Mouse (Mus musculus) kidney, embryonic 14.5 days (tissue): ENCODE results near the gene Slc6a2. TPM values are rescaled to one million over a fixed set of nuclear protein-coding genes. Genes with fewer than 3 reads are reported as not detected.

Experiments
- ATAC-seq: fragments of 200-750 bp; cut with Nextera tagmentation; 2 replicates; pipeline ENCODE4 v1.8.0; 2017; ENCODE audit warnings: moderate number of reproducible peaks, mild to moderate bottlenecking, moderate TSS enrichment, moderate library complexity; ENCODE audit not compliant: low FRiP score, low TSS enrichment
- H3K27ac ChIP-seq: fragments of 300-500 bp; sonication (generic); 2 replicates; pipeline ENCODE4 v1.5.1; 2014; ENCODE audit warnings: low read depth, mild to moderate bottlenecking, low read length, moderate library complexity, mixed read lengths
- H3K27me3 ChIP-seq: fragments of 300-500 bp; sonication (generic); 2 replicates; pipeline ENCODE4 v1.6.1; 2014; ENCODE audit warnings: mild to moderate bottlenecking, low read length; ENCODE audit not compliant: control insufficient read depth, insufficient read depth
- H3K36me3 ChIP-seq: fragments of 300-500 bp; sonication (generic); 2 replicates; pipeline ENCODE4 v1.6.1; 2014; ENCODE audit warnings: low read length, mixed read lengths; ENCODE audit not compliant: control insufficient read depth, insufficient read depth
- H3K4me1 ChIP-seq: fragments of 300-500 bp; sonication (generic); 2 replicates; pipeline ENCODE4 v1.6.1; 2014; ENCODE audit warnings: low read length, mixed read lengths; ENCODE audit not compliant: control insufficient read depth, insufficient read depth
- H3K4me2 ChIP-seq: fragments of 300-500 bp; sonication (generic); replicated peaks from 2 replicates; pipeline ENCODE4 v1.6.1; 2014; ENCODE audit warnings: low read depth, mild to moderate bottlenecking, low read length
- H3K4me3 ChIP-seq: fragments of 300-500 bp; sonication (generic); 2 replicates; pipeline ENCODE4 v1.5.1; 2014; ENCODE audit warnings: mild to moderate bottlenecking, low read length
- H3K9ac ChIP-seq: fragments of 300-500 bp; sonication (generic); 2 replicates; pipeline ENCODE4 v1.6.1; 2014; ENCODE audit warnings: low read depth, mild to moderate bottlenecking, low read length, moderate library complexity
- H3K9me3 ChIP-seq: fragments of 300-500 bp; sonication (generic); 2 replicates; pipeline ENCODE4 v1.6.1; 2016; ENCODE audit warnings: low read length; ENCODE audit not compliant: control insufficient read depth
- WGBS: fragments of 180-500 bp; shearing (Covaris S2); extraction: QIAGEN DNeasy Blood & Tissue Kit; methylation state at CpG from one replicate; pipeline ENCODE4 v1.1.7; 2014; 5-methylcytosine and 5-hydroxymethylcytosine counted together
- polyA plus RNA-seq: library from polyadenylated mRNA; unstranded; fragments of >200 nt; fragmentation: Nextera tagmentation; extraction: Ambion mirVana; gene quantifications from 2 replicates; pipeline ENCODE4 v1.2.1, GENCODE M21; 2014

The Slc6a2 gene
- polyA plus RNA-seq, 1 experiment from 2014 or later = 0.03 TPM

GRCm38 (mm10) chr8:92954044-92954443 lies 5.8 kb upstream of the Slc6a2 start:
- 0 out of 2 replicates have a peak, but pooled peaks cover 4% of the 10 kb centered on the region for H3K27me3 ChIP-seq
- H3K4me2 ChIP-seq = no peak overlapping the region
- no peak overlapping the region for H3K27ac ChIP-seq
- no peaks in the 10 kb centered on the region for H3K36me3 ChIP-seq
- H3K9me3 ChIP-seq = no peaks in the 10 kb centered on the region
- H3K4me1 ChIP-seq = no peaks in the 10 kb centered on the region
- 81% methylated on average over 5 of the region's 5 CpGs for WGBS
- no peak for ATAC-seq
- no peak overlapping the region for H3K9ac ChIP-seq
- no peak overlapping the region for H3K4me3 ChIP-seq

DNA sequence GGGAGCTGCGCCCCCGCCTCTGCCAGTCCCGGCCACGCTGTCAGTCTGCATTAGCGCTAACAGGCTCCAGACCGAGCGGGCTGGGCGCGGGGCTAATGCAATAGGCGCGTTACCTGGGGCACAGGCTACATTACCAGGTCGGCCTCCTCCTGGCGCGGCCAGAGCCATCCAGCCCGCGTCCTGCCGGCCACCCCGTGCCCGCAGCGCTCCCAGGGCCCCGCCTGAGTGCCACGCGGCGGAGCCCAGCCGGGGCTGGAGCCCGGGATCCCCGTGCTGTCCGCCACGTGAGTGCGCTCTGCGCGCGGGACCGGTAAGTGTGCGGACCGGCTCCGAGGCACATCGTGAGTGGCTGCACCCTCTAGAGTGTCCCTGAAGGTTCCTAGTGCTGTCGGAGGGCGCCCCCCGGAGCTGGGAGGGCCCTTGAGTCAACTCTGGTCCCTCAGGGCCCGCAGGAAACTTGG lies 602 bp downstream of the Slc6a2 start:
- ATAC-seq = peak; percentile 75
- no peak overlapping the region for H3K27ac ChIP-seq

GRCm38 (mm10) chr8:92961088-92961487 lies 1.2 kb downstream of the Slc6a2 start:
- no peaks in the 10 kb centered on the region for H3K36me3 ChIP-seq
- H3K4me3 ChIP-seq = peak overlapping the region; percentile 38
- no peak overlapping the region for H3K27ac ChIP-seq
- no peak; the same call in 1 of the 2 replicates for ATAC-seq
- H3K4me1 ChIP-seq = peaks cover 11% of the 10 kb centered on the region
- H3K9ac ChIP-seq = no peak overlapping the region
- 2% methylated on average over 25 of the region's 25 CpGs for WGBS
- peaks cover 43% of the 10 kb centered on the region for H3K27me3 ChIP-seq
- H3K4me2 ChIP-seq = peak overlapping the region; percentile 76
- H3K9me3 ChIP-seq = no peaks in the 10 kb centered on the region

More for the DNA sequence above, 602 bp downstream of the Slc6a2 start:
- WGBS = under 1% methylated on average over 42 of the region's 42 CpGs
- peaks cover 11% of the 10 kb centered on the region for H3K4me1 ChIP-seq
- peak overlapping the region; percentile 18; the same call in 1 of the 2 replicates for H3K9ac ChIP-seq
- no peaks in the 10 kb centered on the region for H3K9me3 ChIP-seq
- no peaks in the 10 kb centered on the region for H3K36me3 ChIP-seq
- H3K4me3 ChIP-seq = peak overlapping the region; percentile 38
- H3K4me2 ChIP-seq = peak overlapping the region; percentile 76
- peaks cover 43% of the 10 kb centered on the region for H3K27me3 ChIP-seq

DNA sequence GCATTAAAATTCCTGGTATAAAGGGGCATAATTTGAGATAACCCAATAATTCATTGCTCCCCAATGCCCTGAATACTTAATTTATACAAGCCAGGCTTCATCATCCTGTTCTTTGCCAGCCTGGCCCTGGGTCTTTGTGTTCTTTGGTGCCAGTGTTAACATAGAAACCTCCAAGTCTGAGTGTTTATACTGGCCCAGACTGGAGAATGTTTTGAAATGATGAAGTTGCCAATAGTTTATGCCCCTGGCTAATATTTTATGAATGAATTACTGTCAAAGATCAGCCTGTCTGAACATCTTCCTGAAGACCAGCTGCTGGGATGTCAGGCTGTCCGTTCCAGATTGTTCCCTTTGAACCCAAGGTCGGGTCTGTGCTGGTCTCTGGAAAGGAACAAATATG lies 4.7 kb downstream of the Slc6a2 start:
- no peak overlapping the region for H3K9ac ChIP-seq
- peaks cover 36% of the 10 kb centered on the region for H3K27me3 ChIP-seq
- no peaks in the 10 kb centered on the region for H3K9me3 ChIP-seq
- H3K4me1 ChIP-seq = peaks cover 11% of the 10 kb centered on the region
- 65% methylated on average over 2 of the region's 2 CpGs for WGBS
- H3K36me3 ChIP-seq = no peaks in the 10 kb centered on the region
- H3K27ac ChIP-seq = no peak overlapping the region
- ATAC-seq = no peak
- H3K4me2 ChIP-seq = no peak overlapping the region
- H3K4me3 ChIP-seq = no peak overlapping the region

DNA sequence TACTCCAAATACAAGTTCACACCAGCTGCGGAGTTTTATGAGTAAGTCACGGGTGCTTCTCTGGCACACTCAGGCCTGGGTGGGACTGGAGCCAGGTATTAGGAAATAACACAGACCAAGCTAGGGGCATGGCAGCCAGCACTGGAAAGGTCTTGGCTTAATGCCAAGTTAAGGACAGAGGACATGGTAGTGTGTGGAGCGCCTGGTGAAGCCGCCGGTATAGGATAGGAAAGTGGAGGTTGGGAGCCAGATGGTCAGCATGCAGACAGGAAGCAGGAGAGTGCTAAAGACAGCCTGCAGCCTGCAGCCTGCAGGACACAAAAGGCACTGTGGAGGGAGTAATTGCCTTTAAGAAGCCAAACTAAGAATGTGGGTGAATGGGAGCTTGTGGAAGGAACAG lies 13.1 kb downstream of the Slc6a2 start:
- WGBS = 55% methylated on average over 5 of the region's 5 CpGs
- Histone ChIP-seq H3K4me2 (no peak overlapping the region), H3K9me3 (no peaks in the 10 kb centered on the region), H3K27ac (no peak overlapping the region), H3K27me3 (no peaks in the 10 kb centered on the region), H3K4me1 (no peaks in the 10 kb centered on the region), H3K36me3 (no peaks in the 10 kb centered on the region), H3K9ac (no peak overlapping the region), H3K4me3 (no peak overlapping the region)
- no peak for ATAC-seq

DNA sequence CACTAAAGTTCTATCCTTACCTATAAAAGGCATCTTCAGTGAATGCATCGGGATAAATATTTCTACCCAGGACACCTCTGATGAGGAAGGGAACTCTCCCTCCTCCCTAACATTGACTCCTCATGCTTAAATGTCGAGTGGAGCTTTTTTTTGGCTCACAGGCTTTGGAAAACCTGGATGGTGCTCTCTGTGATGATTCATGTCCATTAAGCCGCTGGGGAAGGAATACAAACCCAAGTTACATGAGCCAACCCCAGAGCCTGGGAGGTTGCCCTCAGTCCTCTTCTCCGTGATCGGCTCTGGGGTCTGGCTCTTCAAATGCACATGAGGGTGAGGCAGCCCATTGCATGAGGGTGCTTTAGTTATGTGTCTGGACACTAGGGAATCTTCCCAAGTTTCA lies 16.8 kb downstream of the Slc6a2 start:
- ATAC-seq = no peak
- WGBS = 91% methylated on average over 5 of the region's 5 CpGs
- Histone ChIP-seq H3K36me3 (no peaks in the 10 kb centered on the region), H3K4me2 (no peak overlapping the region), H3K9me3 (no peaks in the 10 kb centered on the region), H3K27me3 (no peaks in the 10 kb centered on the region), H3K4me1 (no peaks in the 10 kb centered on the region), H3K4me3 (no peak overlapping the region), H3K27ac (no peak overlapping the region), H3K9ac (no peak overlapping the region)

- Histone ChIP-seq H3K9me3 (no peaks in the 10 kb centered on the region), H3K4me3 (no peak overlapping the region), H3K4me2 (no peak overlapping the region), H3K9ac (no peak overlapping the region), H3K4me1 (0 out of 2 replicates have a peak, but pooled peaks cover 4% of the 10 kb centered on the region), H3K27me3 (no peaks in the 10 kb centered on the region), H3K36me3 (no peaks in the 10 kb centered on the region), H3K27ac (no peak overlapping the region)
- 84% methylated on average over 3 of the region's 3 CpGs for WGBS
- ATAC-seq = no peak
Measured at GRCm38 (mm10) chr8:92982491-92982890, 22.6 kb downstream of the Slc6a2 start.

- WGBS = 51% methylated on average over 2 of the region's 2 CpGs
- H3K27ac ChIP-seq = no peak overlapping the region
- H3K36me3 ChIP-seq = no peaks in the 10 kb centered on the region
- no peaks in the 10 kb centered on the region for H3K9me3 ChIP-seq
- H3K9ac ChIP-seq = no peak overlapping the region
- ATAC-seq = no peak
- no peak overlapping the region for H3K4me2 ChIP-seq
- no peaks in the 10 kb centered on the region for H3K27me3 ChIP-seq
- 0 out of 2 replicates have a peak, but pooled peaks cover 4% of the 10 kb centered on the region for H3K4me1 ChIP-seq
- no peak overlapping the region for H3K4me3 ChIP-seq
Measured at GRCm38 (mm10) chr8:92984376-92984775, 24.5 kb downstream of the Slc6a2 start.

DNA sequence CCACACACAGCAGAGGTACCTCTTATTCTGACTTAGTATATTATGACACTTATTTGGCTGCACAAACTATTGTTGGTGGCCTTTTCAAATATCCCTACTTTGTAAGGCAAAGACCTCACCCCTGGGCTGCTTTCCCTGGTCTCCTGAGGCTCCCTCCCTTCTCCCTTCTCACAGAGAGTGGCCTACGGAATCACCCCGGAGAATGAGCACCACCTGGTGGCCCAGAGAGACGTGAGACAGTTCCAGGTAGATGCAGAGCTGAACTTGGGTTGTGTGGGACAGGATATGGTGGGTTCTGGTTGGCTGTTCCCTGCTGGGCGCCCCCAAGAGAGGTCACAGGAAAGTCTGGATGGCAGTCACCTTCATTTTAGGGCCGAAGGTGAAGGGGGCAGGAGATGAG lies 37.0 kb downstream of the Slc6a2 start:
- no peak overlapping the region for H3K4me3 ChIP-seq

More for the DNA sequence above, 37.0 kb downstream of the Slc6a2 start:
- H3K36me3 ChIP-seq = no peaks in the 10 kb centered on the region
- H3K9ac ChIP-seq = no peak overlapping the region
- ATAC-seq = no peak
- WGBS = 27% methylated on average over 5 of the region's 5 CpGs
- no peak overlapping the region for H3K4me2 ChIP-seq
- no peak overlapping the region for H3K27ac ChIP-seq
- H3K9me3 ChIP-seq = no peaks in the 10 kb centered on the region
- no peaks in the 10 kb centered on the region for H3K4me1 ChIP-seq
- no peaks in the 10 kb centered on the region for H3K27me3 ChIP-seq
